Mouse (Mus musculus) lung, embryonic 14.5 days (tissue): Measurements from ENCODE around the gene Rspo1. TPM values are rescaled to one million over a fixed set of nuclear protein-coding genes. Genes with fewer than 3 reads are reported as not detected.
"Not testable (repeated sequence)": the region's sequence is repeated elsewhere in the genome, so short reads cannot be mapped to it uniquely, and the experiment has no call there.

Experiments used
- ATAC-seq: fragments of 200-750 bp; cut with Nextera tagmentation; 2 replicates; pipeline ENCODE4 v1.8.0; 2017; ENCODE audit warnings: mild to moderate bottlenecking, moderate TSS enrichment, moderate library complexity; ENCODE audit not compliant: insufficient read depth
- DNase-seq: peaks from one replicate; pipeline ENCODE4 v3.0.0-alpha.2; 2015
- H3K27ac ChIP-seq: fragments of 300-500 bp; sonication (generic); 2 replicates; pipeline ENCODE4 v1.5.1; 2014; ENCODE audit warnings: low read depth, mild to moderate bottlenecking, moderate library complexity
- H3K27me3 ChIP-seq: fragments of 300-500 bp; sonication (generic); 2 replicates; pipeline ENCODE4 v1.6.1; 2014; ENCODE audit warnings: low read length, control low read depth; ENCODE audit not compliant: insufficient read depth
- H3K36me3 ChIP-seq: fragments of 300-500 bp; sonication (generic); 2 replicates; pipeline ENCODE4 v1.6.1; 2014; ENCODE audit warnings: control low read depth; ENCODE audit not compliant: insufficient read depth
- H3K4me1 ChIP-seq: fragments of 300-500 bp; sonication (generic); 2 replicates; pipeline ENCODE4 v1.6.1; 2014; ENCODE audit warnings: antibody characterized with exemption, control low read depth; ENCODE audit not compliant: insufficient read depth
- H3K4me2 ChIP-seq: fragments of 300-500 bp; sonication (generic); 2 replicates; pipeline ENCODE4 v1.6.1; 2014; ENCODE audit warnings: mild to moderate bottlenecking
- H3K4me3 ChIP-seq: fragments of 300-500 bp; sonication (generic); 2 replicates; pipeline ENCODE4 v1.5.1; 2014; ENCODE audit warnings: low read depth, low read length
- H3K9ac ChIP-seq: fragments of 300-500 bp; sonication (generic); 2 replicates; pipeline ENCODE4 v1.6.1; 2014
- H3K9me3 ChIP-seq: fragments of 300-500 bp; sonication (generic); 2 replicates; pipeline ENCODE4 v1.6.1; 2016; ENCODE audit warnings: low read depth, low read length, control low read depth
- CTCF ChIP-seq: IDR thresholded peaks from 2 replicates; pipeline ENCODE4 v1.5.1; 2016; ENCODE audit warnings: antibody characterized with exemption, low read depth
- WGBS: fragments of 180-500 bp; shearing (Covaris S2); extraction: QIAGEN DNeasy Blood & Tissue Kit; methylation state at CpG from one replicate; pipeline ENCODE4 v1.1.7; 2014; 5-methylcytosine and 5-hydroxymethylcytosine counted together
- polyA plus RNA-seq: library from polyadenylated mRNA; unstranded; fragments of >200 nt; fragmentation: Nextera tagmentation; extraction: Ambion mirVana; gene quantifications from 2 replicates; pipeline ENCODE4 v1.2.1, GENCODE M21; 2014

The Rspo1 gene
- 12.8 and 16.0 TPM in 2 replicates for polyA plus RNA-seq

GRCm38 (mm10) chr4:124985671-124986602, at the start of gene Rspo1:
Gene Rspo1, plus strand, starts transcription at chr4:124986430.
- DNase-seq, result peak; percentile 60
- H3K27ac ChIP-seq, result no peak within 1 kb of the TSS
- ATAC-seq, result peak; percentile 29; the same call in 1 of the 2 replicates

GRCm38 (mm10) chr4:124936613-124937471, 49.4 kb upstream of the Rspo1 start, which contains the start of gene 9930104L06Rik:
Gene 9930104L06Rik, plus strand, starts transcription at chr4:124937048.
- H3K27ac ChIP-seq, result peak within 1 kb of the TSS; percentile 42; the same call in 1 of the 2 replicates
- peak within 1 kb of the TSS; percentile 86 for H3K9ac ChIP-seq
- peaks cover 32% of the 10 kb centered on the region for H3K36me3 ChIP-seq
- H3K9me3 ChIP-seq, result no peaks in the 10 kb centered on the region
- peaks cover 7% of the 10 kb centered on the region; the same call in 1 of the 2 replicates for H3K4me1 ChIP-seq
- peak; percentile 99 for DNase-seq
- no peaks in the 10 kb centered on the region for H3K27me3 ChIP-seq
- peak within 1 kb of the TSS; percentile 88 for H3K4me3 ChIP-seq
- ATAC-seq, result peak; percentile 100
- TF ChIP-seq CTCF, result no peak
- WGBS, result under 1% methylated on average over 52 of the region's 52 CpGs
- H3K4me2 ChIP-seq, result peak within 1 kb of the TSS; percentile 82

More at GRCm38 (mm10) chr4:124985671-124986602, at the start of gene Rspo1:
- Histone ChIP-seq H3K4me3 (peak within 1 kb of the TSS; percentile 52), H3K9me3 (no peaks in the 10 kb centered on the region), H3K4me1 (peaks cover 33% of the 10 kb centered on the region; the same call in 1 of the 2 replicates), H3K27me3 (peaks cover 58% of the 10 kb centered on the region), H3K9ac (peak within 1 kb of the TSS; percentile 50), H3K4me2 (peak within 1 kb of the TSS; percentile 70), H3K36me3 (no peaks in the 10 kb centered on the region)
- no peak for TF ChIP-seq CTCF
- under 1% methylated on average over 62 of the region's 62 CpGs for WGBS

GRCm38 (mm10) chr4:124939211-124939610, 47.0 kb upstream of the Rspo1 start, which contains the start of gene Cdca8:
Gene Cdca8, minus strand, starts transcription at chr4:124939311.
- DNase-seq, H3K27ac ChIP-seq, ATAC-seq, H3K4me3 ChIP-seq, H3K9me3 ChIP-seq, H3K9ac ChIP-seq, H3K4me1 ChIP-seq, H3K27me3 ChIP-seq, H3K4me2 ChIP-seq: not testable (repeated sequence)
- H3K36me3 ChIP-seq, result peaks cover 38% of the 10 kb centered on the region
- 87% methylated on average over 4 of the region's 4 CpGs for WGBS

GRCm38 (mm10) chr4:124943022-124943421, 43.2 kb upstream of the Rspo1 start:
- ATAC-seq, result peak; percentile 53; the same call in 1 of the 2 replicates
- H3K4me3 ChIP-seq, result no peak overlapping the region
- WGBS, result 2% methylated on average over 4 of the region's 4 CpGs

GRCm38 (mm10) chr4:124943781-124944180, 42.4 kb upstream of the Rspo1 start:
- H3K4me1 ChIP-seq, result no peaks in the 10 kb centered on the region
- no peak for ATAC-seq
- TF ChIP-seq CTCF, result no peak
- peaks cover 31% of the 10 kb centered on the region for H3K36me3 ChIP-seq
- no peak overlapping the region for H3K27ac ChIP-seq
- no peaks in the 10 kb centered on the region for H3K27me3 ChIP-seq
- H3K4me2 ChIP-seq, result no peak overlapping the region
- H3K4me3 ChIP-seq, result no peak overlapping the region
- H3K9ac ChIP-seq, result no peak overlapping the region
- DNase-seq, result no peak
- H3K9me3 ChIP-seq, result no peaks in the 10 kb centered on the region
- WGBS, result 79% methylated on average over 5 of the region's 5 CpGs

More at GRCm38 (mm10) chr4:124943022-124943421, 43.2 kb upstream of the Rspo1 start:
- Histone ChIP-seq H3K9ac (no peak overlapping the region), H3K4me1 (no peaks in the 10 kb centered on the region), H3K27ac (no peak overlapping the region), H3K36me3 (peaks cover 38% of the 10 kb centered on the region), H3K9me3 (no peaks in the 10 kb centered on the region), H3K4me2 (no peak overlapping the region), H3K27me3 (no peaks in the 10 kb centered on the region)
- peak; percentile 97 for TF ChIP-seq CTCF
- DNase-seq, result peak; percentile 94

- peak; percentile 48 for DNase-seq
- Histone ChIP-seq H3K36me3 (peaks cover 22% of the 10 kb centered on the region), H3K4me2 (no peak overlapping the region), H3K4me3 (no peak overlapping the region), H3K9ac (no peak overlapping the region), H3K9me3 (no peaks in the 10 kb centered on the region), H3K27ac (no peak overlapping the region), H3K27me3 (no peaks in the 10 kb centered on the region), H3K4me1 (no peaks in the 10 kb centered on the region)
- no peak for ATAC-seq
- 56% methylated on average over 2 of the region's 2 CpGs for WGBS
- peak; percentile 56 for TF ChIP-seq CTCF
Measured at GRCm38 (mm10) chr4:124944961-124945360, 41.3 kb upstream of the Rspo1 start.
